Mouse (Mus musculus): Measurements from ENCODE around the gene Gtf3c1. TPM values are rescaled to one million over a fixed set of nuclear protein-coding genes. Genes with fewer than 3 reads are reported as not detected.

Gtf3c1 gene
- total RNA-seq, 2 experiments from 2014 or later: 13.0 to 22.4 TPM

GRCm38 (mm10) chr7:125708100-125708499, 520 bp upstream of the Gtf3c1 start:
- ATAC-seq (ENCODE audit: poor library complexity, severe bottlenecking): no peak

- peak; percentile 62 for ATAC-seq (ENCODE audit: poor library complexity, severe bottlenecking)
Observed at GRCm38 (mm10) chr7:125707186-125707585, 394 bp downstream of the Gtf3c1 start.

- ATAC-seq (ENCODE audit: poor library complexity, severe bottlenecking): no peak
Observed at GRCm38 (mm10) chr7:125702791-125703190, 4.8 kb downstream of the Gtf3c1 start.

- ATAC-seq (ENCODE audit: poor library complexity, severe bottlenecking): no peak
Observed at GRCm38 (mm10) chr7:125694056-125694455, 13.5 kb downstream of the Gtf3c1 start.

- ATAC-seq (ENCODE audit: poor library complexity, severe bottlenecking): no peak
Observed at GRCm38 (mm10) chr7:125690516-125690915, 17.1 kb downstream of the Gtf3c1 start.

- peak; percentile 75 for ATAC-seq (ENCODE audit: poor library complexity, severe bottlenecking)
Observed at GRCm38 (mm10) chr7:125679936-125680335, 27.6 kb downstream of the Gtf3c1 start.

- no peak for ATAC-seq (ENCODE audit: poor library complexity, severe bottlenecking)
Observed at GRCm38 (mm10) chr7:125678756-125679155, 28.8 kb downstream of the Gtf3c1 start.

GRCm38 (mm10) chr7:125674916-125675315, 32.7 kb downstream of the Gtf3c1 start:
- peak; percentile 70 for ATAC-seq (ENCODE audit: poor library complexity, severe bottlenecking)

GRCm38 (mm10) chr7:125671396-125671795, 36.2 kb downstream of the Gtf3c1 start:
- ATAC-seq (ENCODE audit: poor library complexity, severe bottlenecking): no peak

- no peak for ATAC-seq (ENCODE audit: poor library complexity, severe bottlenecking)
Observed at GRCm38 (mm10) chr7:125670865-125671264, 36.7 kb downstream of the Gtf3c1 start.

- no peak for ATAC-seq (ENCODE audit: poor library complexity, severe bottlenecking)
Observed at GRCm38 (mm10) chr7:125663654-125664053, 43.9 kb downstream of the Gtf3c1 start.

GRCm38 (mm10) chr7:125657511-125657910, 50.1 kb downstream of the Gtf3c1 start:
- ATAC-seq (ENCODE audit: poor library complexity, severe bottlenecking): no peak

- ATAC-seq (ENCODE audit: poor library complexity, severe bottlenecking): no peak
Observed at GRCm38 (mm10) chr7:125649013-125649412, 58.6 kb downstream of the Gtf3c1 start.

GRCm38 (mm10) chr7:125645413-125645812, 62.2 kb downstream of the Gtf3c1 start:
- no peak for ATAC-seq (ENCODE audit: poor library complexity, severe bottlenecking)

- 0 out of 2 replicates have a peak, but pooled peaks have one; percentile 14 for ATAC-seq (ENCODE audit: poor library complexity, severe bottlenecking)
Observed at GRCm38 (mm10) chr7:125643880-125644279, 63.7 kb downstream of the Gtf3c1 start.

GRCm38 (mm10) chr7:125638870-125639386, 68.7 kb downstream of the Gtf3c1 start:
- ATAC-seq (ENCODE audit: poor library complexity, severe bottlenecking): peak; percentile 82

GRCm38 (mm10) chr7:125638376-125638775, 69.2 kb downstream of the Gtf3c1 start:
- ATAC-seq (ENCODE audit: poor library complexity, severe bottlenecking): no peak

- no peak for ATAC-seq (ENCODE audit: poor library complexity, severe bottlenecking)
Observed at GRCm38 (mm10) chr7:125637220-125638140, 70.1 kb downstream of the Gtf3c1 start.

GRCm38 (mm10) chr7:125630989-125631388, 76.6 kb downstream of the Gtf3c1 start:
- no peak for ATAC-seq (ENCODE audit: poor library complexity, severe bottlenecking)

GRCm38 (mm10) chr7:125630317-125630716, 77.3 kb downstream of the Gtf3c1 start:
- peak; percentile 94 for ATAC-seq (ENCODE audit: poor library complexity, severe bottlenecking)

GRCm38 (mm10) chr7:125625829-125626228, 81.8 kb downstream of the Gtf3c1 start:
- no peak for ATAC-seq (ENCODE audit: poor library complexity, severe bottlenecking)

GRCm38 (mm10) chr7:125625219-125625618, 82.4 kb downstream of the Gtf3c1 start:
- no peak for ATAC-seq (ENCODE audit: poor library complexity, severe bottlenecking)
